Mouse (Mus musculus): ENCODE data around the gene Lrrc3b.
A peak's percentile ranks its signal among the peaks of the same experiment; 100 is the strongest.

Gene Lrrc3b

GRCm38 (mm10) chr14:15331370-15331769 is 107.4 kb downstream of the Lrrc3b start:
- no peak for DNase-seq (ENCODE audit: low read depth, low spot score)

- DNase-seq (ENCODE audit: low read depth, low spot score), result no peak
Observed at GRCm38 (mm10) chr14:15330155-15330554, 108.6 kb downstream of the Lrrc3b start.

- no peak for DNase-seq (ENCODE audit: low read depth, low spot score)
Observed at GRCm38 (mm10) chr14:15325872-15326271, 112.9 kb downstream of the Lrrc3b start.

- DNase-seq (ENCODE audit: low read depth, low spot score), result peak; percentile 8
Observed at GRCm38 (mm10) chr14:15322441-15323123, 116.2 kb downstream of the Lrrc3b start.

- peak; percentile 82 for DNase-seq (ENCODE audit: low read depth, low spot score)
Observed at GRCm38 (mm10) chr14:15319399-15319915, 119.3 kb downstream of the Lrrc3b start.

GRCm38 (mm10) chr14:15308576-15308975 is 130.2 kb downstream of the Lrrc3b start:
- DNase-seq (ENCODE audit: low read depth, low spot score), result no peak
